Mouse (Mus musculus) urinary bladder, postnatal 25 days (tissue): ENCODE measurements around the gene Ticam1.

Source experiments
- DNase-seq: peaks from one replicate; pipeline ENCODE4 v3.0.0; 2022; ENCODE audit warnings: low spot score

The Ticam1 gene

DNA sequence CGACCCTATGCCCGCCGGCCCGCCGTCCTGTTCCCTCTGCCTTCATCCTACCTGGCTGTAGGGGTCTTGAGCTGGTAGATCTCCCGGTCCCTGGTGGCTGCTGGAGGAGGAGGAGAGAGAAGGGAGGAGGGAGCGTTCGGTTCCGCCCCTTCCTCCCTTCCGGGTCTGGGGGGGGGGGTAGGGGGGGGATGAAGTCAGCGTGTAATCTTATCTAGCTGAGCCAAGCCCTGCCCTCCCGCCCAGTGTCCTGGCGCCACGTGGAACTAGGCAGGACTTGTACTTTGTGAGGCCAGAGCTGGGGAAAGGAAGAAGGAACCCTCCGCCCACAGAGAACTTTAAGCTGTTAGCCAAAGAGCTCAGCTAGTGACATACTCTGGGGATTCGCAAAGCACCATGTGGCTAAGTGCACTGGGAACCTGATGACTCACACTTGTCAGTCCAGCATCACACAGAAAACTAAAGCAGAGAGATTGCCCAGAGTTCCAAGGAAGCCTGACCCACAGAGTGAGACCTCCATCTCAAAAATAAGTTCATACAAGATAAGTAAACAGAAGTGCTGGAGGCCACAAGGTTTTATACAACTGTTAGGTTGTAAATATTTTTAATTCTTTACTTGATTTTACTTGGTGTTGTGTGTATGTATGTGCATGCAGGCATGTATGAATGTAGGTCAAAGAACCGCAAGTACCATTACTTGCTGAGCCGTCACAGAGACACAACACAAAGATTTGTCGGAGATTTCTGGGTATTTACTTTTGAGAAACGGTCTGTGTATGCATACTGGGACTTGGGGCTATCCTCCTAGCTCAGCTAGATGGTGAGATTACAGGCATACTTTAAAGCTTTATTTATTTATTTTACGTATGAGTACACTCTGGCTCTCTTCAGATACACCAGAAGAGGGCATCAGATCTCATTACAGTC is at the start of gene Ticam1:
TSS of gene Ticam1 (minus strand) at position 144 of the 924 bp plus-strand sequence.
- peak; percentile 70 for DNase-seq

DNA sequence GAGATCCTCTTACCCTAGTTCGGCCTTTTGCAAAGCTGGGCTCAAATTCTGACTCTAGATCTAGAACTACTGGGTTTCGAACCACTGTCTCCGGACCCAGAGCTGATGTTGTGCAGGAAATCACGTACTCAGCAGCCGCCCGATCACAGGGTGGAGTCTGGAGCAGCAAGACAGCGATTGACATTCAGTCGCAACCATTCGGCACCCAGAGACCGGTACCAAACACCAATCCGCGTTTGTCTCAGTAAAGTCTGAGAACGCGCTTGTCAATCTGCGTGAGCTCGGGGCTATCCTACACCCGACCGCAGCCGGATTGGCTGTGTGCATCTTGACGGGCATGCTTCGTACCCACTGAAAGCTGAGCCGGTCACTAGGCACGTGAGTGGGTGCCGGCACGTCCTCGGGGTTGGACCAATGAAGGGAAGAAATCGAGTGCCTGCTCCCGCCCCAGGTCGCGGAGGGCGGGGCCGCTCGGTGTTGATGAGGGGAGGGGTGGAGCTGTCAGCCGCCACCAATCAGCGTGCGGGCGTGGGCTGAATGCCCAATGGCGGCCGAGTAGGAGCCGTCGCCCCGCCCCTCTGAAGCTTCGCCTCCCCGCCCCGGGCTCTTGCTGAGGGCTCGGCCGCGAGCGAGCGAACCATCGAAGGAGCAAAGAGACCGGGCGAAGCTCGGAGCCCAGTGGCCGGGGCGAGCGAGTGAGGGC is 49.0 kb upstream of the Ticam1 start, which contains the start of gene Kdm4b:
TSS of gene Kdm4b (plus strand) at position 613 of the 703 bp plus-strand sequence.
- peak; percentile 96 for DNase-seq

DNA sequence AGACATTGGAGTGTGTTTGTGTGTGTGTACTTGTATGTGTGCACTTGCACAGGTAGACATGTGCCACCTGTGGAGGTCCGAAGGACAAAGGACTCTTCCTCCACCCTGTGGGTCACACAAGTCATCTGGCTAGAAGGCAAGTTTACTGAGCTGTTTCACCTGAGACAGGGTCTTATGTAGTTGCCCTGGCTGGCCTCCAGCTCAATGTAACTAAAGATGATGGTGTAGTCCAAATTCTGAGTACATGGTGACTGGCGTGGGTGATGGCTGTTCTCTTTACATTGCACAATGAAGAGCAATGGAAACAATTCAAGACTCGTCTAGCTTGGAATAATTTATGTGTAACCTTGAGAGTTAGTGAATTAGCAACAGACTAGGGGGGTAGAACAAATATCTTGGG is 47.8 kb upstream of the Ticam1 start:
- no peak for DNase-seq

DNA sequence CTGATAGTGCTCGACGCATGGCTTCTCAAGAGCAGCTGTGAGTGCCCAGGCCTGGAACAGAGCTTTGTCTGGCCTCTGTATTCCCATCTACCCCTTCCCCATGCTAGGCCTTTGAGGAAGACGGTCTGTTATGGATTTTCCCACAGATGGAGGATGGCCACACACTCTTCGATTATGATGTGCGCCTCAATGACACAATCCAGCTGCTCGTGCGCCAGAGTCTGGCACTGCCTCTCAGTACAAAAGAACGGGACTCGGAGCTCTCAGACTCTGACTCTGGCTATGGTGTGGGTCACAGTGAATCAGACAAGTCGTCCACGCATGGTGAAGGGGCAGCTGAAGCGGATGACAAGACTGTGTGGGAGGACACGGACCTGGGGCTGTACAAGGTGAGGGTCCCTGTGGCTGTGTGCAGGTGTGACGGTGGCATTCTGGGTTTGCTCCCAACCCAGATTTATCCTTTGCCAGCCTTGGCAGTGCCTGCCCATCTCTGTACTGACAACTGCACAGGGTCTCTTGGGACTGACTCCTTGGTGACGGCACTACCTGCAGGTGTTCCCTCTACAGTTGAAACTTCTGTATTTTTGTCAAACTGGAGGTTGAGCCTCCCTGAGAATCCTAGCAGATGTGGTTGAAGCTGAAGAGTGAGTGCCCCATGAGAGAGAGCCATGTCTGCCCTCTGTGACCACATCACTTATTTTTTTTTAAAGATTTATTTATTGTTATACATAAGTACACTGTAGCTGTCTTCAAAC is 32.8 kb upstream of the Ticam1 start:
- DNase-seq: no peak

DNA sequence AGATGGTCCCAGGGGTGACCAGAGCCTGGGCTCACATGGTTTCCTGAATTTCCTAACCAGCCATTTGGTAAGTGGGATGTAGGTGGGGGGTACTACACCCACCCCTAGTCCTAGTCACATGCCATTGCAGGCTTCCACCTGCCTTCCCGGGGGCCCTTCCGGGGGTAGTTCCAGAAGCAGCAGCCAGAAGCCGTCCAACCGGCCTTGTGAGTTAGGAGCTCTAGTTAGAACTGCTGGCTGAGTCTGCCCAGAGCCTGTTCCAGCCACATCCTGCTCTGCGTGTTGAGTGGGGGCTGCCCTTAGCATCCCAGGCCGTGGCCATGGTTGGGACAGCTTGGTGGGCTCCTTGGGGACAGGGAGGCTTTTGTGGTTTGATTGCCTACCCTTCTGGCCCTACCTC is 31.5 kb upstream of the Ticam1 start:
- DNase-seq: peak; percentile 53

DNA sequence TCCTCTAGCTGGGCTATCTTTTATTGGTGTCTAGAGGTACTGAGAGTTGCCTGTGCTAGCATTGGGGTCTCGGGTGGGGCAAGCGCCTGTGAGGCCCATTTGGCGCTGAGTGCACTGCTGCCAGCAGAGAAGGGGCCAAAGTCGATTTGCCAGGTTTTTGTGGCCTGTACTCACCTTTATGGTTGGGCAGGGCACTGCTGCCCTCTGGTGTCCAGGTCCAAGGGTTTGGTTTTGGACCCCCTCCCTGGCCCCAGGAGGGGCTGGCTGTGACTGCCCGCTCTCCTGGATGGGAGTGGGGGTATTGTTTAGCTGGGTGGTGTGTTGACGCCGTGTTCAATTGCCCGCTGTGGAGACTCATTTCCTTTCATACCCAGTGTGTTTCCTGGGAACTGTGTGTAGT is 29.2 kb upstream of the Ticam1 start:
- no peak for DNase-seq

DNA sequence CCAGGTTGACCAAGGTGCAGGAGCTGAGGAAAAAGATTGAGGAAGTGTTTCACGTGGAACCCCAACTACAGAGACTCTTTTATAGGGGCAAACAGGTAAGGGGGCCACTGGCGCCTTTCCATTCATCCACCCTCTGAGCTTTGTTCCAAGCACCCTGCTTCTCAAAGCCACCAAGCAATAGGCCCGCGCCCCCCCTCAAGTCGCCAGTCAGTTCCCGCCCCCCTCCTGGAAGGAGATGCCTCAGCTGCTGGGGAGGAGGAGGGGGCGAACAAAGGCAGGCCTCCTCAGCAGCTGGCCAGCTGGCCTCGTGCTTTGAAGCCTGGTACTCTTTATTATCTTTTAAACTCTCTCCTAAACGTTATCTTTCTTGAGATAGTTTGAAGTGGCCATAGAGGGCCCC is 28.6 kb upstream of the Ticam1 start:
- no peak for DNase-seq

DNA sequence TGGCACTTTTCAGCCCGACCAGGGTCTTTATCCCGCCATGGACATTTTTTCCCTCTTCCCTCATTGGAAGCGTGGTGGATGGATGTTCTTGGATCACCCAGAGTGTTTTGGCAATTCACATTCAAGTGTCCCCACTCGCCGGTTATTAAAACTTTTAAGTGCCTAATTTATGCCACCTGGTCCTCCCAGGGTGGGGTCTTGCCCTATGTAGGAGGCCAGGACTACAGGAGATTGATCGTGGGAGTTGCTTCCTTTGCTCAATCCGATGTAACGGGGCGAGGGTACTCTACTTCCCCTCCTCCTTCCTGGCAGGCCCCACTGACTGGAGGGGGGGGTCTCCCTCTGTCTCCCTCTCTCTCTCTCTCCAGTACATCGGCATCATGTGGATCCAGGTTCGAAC is 28.1 kb upstream of the Ticam1 start:
- DNase-seq: no peak

DNA sequence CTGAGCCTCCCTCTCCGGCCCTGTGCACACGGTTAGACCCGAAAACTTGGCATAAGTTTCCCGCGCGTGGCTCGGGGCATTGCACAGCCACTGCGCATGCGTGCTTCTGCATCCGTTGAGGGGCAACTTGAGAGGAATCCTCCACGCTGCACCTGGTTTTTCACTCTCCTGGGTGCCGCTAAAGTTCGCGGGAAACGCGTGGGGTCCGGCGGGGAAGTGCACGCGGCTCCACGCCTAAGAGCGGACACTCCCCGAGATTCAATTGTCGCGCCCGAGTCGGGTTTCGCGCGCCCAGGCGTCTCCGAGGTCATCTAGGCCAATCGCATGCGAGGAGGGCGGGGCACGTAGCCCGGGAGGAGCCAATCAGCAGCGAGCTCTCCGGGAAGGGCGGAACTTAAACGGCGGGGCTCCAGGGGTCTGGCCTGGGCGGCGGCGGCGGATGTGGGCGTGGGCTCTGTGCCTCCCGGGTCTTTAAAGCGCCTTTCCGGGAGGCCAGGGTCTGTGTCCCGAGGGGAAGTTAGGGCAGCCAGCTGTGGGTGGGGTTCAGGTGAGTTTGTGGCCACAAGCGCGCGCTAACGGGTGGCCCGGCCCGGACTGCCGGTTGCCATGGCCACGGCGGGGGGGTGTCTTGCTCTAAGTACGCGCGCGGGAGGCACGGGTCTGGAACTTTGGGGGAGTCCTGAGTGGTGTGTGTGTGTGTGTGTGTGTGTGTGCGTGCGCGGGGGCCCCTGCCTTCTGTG is 27.4 kb upstream of the Ticam1 start:
- peak; percentile 93 for DNase-seq

DNA sequence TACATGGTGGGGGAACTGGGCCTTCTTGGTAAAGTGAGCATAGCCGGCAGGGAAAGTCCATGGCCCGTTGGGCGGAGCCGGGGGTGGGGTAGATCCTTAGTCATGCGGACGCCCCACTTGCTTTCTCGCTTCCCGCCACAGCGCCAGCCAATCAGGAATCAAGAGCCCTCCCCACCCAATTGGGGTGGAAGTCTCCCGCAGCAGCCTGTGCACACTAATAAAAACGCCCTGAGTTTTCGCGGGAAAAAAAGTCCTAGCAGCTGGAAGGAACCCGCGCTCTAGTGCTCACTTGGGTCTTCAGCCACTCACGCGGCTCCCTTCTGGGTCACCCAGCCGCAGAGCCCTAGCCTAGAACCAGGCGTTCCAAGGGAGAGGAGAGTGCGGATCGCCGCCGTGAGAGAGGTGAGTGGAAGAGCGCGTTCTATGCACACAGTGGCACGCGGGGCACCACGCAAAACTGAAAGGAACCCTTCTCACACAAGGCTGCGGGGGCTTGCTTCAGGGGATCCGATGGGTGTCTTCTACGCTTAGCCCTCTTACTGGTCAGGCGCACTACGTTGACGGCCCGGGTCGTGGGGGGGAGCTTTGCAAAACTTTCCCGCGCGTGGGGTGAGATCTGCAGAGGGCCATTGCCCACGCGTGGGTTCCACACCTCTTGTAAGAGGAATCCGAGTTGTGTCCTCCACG is 26.7 kb upstream of the Ticam1 start, which contains the start of gene Uhrf1:
TSS of gene Uhrf1 (plus strand) at position 162 of the 687 bp plus-strand sequence.
- peak; percentile 68 for DNase-seq

DNA sequence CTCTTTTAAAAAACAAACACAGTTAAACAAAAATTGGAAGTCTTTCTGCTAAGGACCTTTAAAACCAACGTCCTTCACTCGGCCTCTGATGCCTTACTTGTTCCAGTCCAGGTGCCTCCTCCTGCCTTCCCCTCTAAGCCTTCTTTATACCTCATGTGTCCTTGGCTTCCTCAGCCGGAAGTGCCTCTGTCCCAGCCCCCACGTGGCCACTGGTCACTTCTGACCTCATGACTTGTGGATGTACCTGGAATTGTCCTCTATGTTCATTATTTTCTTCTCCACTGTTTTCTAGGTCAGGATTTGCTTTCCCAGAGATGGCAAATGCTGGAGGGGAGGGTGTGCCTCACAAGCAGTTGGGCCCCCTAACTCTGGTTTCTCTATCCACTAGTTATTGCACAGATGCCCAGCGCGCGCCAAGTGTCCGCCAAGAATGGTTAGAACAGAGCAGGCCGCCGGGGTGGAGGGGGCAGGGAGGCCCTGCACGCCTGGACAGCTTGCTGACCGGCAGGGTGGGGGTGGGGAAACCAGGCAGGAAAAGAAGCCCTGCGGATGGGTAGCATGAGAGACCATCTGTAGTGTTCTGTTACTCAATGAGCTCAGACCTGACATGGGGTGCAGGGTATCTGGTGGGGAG is 25.9 kb upstream of the Ticam1 start:
- no peak for DNase-seq

DNA sequence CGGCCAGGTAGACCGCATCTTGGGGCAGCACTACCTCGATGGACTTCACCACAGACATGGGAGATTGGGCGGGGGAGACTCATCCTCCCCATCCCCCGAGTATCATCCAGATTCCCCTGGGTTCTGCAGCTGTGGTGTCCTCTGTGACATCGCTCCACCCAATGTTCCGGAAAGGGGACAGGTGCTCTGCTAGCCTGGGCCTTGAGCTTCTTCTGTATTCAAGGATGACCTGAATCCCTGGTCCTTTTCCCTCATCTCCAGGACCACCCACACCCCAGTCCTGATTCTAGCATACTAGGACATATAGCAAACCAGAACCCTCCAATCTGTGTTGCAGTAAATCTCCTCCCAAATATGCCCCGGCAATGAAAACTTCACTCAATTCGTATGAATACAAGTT is 23.6 kb upstream of the Ticam1 start, which contains the start of gene Arrdc5:
TSS of gene Arrdc5 (minus strand) at position 101 of the 400 bp plus-strand sequence.
- no peak for DNase-seq

DNA sequence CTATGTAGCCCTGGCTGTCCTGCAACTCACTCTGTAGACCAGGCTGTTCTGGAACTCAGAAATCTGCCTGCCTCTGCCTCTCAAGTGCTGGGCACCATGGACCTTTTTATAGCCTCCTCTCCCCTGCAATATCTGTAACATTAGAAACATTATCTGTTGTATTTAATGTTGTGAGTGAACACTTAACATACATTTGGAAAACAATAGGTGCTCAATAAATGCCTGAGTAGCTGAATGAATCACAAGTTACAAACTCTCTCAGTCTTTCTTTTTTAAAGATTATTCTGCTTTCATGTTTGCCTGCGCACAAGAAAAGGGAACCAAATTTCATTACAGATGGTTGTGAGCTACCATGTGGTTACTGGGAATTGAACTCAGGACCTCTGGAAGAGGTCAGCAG is 21.7 kb upstream of the Ticam1 start:
- DNase-seq: no peak

DNA sequence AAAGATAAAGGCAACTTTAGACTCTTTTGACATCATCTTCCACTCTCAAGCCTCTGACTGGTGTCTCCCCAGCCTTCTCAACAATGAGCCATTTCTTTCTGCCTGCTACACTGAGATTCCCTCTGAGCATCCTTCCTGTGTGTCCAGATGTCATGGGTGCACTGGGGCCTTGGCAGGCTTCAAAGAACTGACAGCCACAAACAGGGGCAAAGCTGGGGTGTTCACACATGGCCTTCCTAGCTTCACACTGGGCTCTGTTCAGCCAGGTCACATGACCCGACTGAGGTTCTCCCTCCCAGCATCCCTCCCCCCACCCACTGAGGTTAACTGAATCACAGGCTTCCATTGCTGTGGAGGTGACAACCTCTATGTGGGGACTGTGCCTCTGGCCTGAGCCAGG is 19.6 kb upstream of the Ticam1 start:
- DNase-seq: no peak

DNA sequence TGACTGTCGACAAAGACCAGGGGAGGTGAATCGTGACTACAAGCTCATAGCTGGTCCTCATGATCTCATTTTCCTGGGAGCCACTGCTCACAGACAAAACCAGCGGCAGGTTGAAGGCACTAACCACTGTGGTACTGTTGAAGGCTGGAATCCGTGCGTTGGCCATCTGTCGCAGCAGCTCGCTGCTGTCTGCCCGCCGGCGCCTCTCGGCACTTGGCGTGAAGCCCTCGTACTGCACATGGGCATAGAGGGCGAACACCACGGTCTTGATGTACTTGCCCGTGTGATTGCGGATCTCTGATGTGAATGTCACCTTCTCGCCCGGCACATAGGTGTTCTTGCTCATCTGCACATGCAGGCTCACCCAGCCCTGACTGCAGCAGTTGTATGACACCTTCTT is 17.7 kb upstream of the Ticam1 start:
- no peak for DNase-seq

DNA sequence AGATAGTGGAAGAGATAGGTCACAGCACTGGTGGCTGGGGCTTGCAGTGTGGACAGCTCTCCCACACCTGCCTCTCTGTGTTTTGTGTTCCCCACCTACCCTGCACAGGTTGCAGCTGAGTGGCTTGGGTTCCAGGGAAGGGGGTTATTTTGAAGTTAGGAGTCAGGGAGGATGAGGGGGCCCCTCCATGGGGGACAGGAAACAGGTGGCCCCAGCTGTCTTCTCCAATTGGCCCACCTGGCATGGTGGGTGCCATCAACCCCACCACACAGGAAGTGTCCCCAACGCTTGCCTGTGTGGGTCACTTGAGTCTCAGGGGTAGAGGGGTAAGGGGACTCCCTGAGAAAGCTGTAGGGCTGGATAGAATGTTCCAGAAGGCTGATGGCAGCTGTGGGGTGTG is 16.7 kb upstream of the Ticam1 start:
- DNase-seq: no peak

DNA sequence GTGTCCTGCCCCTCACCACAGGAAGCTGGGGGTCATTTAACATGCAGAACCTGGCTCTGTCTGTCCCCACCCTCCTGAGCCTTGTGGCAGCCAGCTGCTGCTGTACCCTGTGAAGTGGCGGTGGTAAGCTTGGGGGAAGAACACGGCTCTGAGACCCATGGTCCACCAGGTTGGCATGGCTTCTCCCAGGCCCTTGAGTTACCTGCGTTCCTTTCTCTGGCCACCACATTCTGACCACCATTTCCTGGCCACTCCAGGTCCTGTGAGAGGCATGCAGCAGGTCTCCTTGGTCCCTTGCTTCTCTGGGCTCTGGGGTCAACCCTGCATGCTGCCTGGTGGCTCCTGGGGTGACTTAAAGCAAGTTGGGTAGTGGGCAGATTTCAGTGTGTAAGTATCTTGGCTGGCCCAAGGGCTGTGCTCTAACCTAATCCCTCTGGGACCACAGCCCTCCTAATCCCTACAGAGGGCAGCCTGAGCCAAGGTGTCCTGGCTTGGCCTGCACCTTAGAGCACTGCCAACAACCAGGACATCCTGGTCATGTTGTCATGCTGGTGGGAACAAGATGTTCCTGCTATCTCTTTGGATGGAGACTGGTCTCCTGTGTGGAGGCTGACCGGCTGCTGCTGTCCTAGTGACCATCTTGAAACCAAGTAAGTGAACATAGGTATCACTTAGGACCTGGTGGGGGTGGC is 16.1 kb upstream of the Ticam1 start, which contains the start of gene Plin3:
TSS of gene Plin3 (minus strand) at position 343 of the 692 bp plus-strand sequence.
- DNase-seq: no peak

DNA sequence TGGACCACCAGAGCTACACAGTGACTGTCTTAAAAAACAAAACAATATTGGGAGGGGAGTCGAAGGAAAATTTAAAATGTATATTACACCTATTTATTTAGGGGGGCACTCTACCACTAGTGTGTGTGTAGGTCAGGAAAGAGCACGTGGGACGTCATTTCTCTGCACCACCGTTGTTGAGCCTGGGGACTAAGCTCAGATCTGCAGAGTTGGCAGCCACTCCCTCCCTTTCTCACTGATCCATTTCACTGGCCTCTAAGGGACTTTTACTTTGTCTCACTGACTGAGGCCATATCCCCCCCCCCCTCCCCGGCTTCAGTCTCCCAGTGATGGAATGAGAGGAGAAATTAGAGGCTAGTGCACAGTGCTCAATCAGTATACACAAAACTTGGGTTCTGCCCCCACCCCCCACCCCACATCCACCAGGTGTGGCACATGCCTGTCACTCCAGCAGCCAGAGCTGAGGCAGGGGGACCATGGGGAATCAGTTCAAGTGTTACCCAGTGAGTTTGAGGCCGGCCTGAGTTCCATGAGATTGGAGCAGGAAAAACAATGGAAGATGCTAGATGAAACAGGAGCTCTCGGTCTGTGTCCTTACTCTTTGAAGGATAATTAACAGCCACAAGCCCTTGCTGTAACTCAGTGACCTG is 15.4 kb upstream of the Ticam1 start:
- DNase-seq: no peak

DNA sequence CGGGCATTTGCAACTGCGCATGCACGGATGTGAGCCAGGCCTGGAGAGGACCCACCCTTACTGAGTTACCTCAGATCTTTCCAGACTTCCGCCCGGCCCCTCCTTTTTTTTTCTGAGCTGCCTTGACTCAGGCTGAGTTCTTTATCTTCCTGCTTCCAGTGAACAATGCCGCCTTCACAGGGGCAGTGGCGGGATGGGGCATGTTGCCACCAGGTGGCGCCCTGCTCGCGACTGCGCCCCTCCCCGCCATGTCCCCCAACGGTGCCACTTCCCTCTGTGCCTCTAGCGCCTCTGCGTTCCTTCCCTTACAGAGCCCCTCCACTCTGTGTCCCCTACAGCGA is 14.6 kb upstream of the Ticam1 start:
- peak; percentile 88 for DNase-seq
